Mouse (Mus musculus): ENCODE results near the gene Gm21411.
"Not testable (repeated sequence)": the region's sequence is repeated elsewhere in the genome, so short reads cannot be mapped to it uniquely, and the experiment has no call there.

Gm21411 gene

GRCm38 (mm10) chr4:146909386-146910137 is at the start of gene Gm21411:
Gene Gm21411 (minus strand): TSS chr4:146909590.
- DNase-seq (ENCODE audit: low spot score in 2 of 2) = not testable (repeated sequence)

GRCm38 (mm10) chr4:146941691-146942090 is 32.3 kb upstream of the Gm21411 start:
- not testable (repeated sequence) for DNase-seq (ENCODE audit: low spot score in 2 of 2)

GRCm38 (mm10) chr4:146932311-146933082 is 23.1 kb upstream of the Gm21411 start:
- DNase-seq (ENCODE audit: low spot score in 2 of 2) = no peak

- DNase-seq (ENCODE audit: low spot score in 2 of 2) = no peak
Measured at GRCm38 (mm10) chr4:146915196-146915595, 5.8 kb upstream of the Gm21411 start.

- not testable (repeated sequence) for DNase-seq (ENCODE audit: low spot score in 2 of 2)
Measured at GRCm38 (mm10) chr4:146908131-146908530, 1.3 kb downstream of the Gm21411 start.

- not testable (repeated sequence) for DNase-seq (ENCODE audit: low spot score in 2 of 2)
Measured at GRCm38 (mm10) chr4:146904782-146905181, 4.6 kb downstream of the Gm21411 start.

- not testable (repeated sequence) for DNase-seq (ENCODE audit: low spot score in 2 of 2)
Measured at GRCm38 (mm10) chr4:146903126-146903525, 6.3 kb downstream of the Gm21411 start.
